Mouse (Mus musculus): ENCODE results near the gene Crebl2.

DNA sequence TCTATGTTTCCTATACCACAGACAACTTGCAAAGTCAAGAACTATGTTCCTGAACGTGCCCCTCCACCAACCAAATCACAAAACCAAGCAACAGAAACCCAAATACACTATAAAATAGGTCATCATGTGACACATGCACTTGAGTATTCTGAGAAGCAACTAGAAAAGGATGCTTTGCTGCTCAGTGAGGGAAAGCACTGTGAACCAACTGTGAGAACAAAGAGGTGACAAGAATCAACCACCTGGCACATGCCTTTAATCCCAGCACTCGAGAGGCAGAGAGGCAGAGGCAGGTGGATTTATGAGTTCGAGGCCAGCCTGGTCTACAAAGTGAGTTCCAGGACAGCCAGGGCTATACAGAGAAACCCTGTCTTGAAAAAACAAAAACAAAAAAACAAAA, 43.5 kb upstream of the Crebl2 start:
- TF ChIP-seq CTCF (IDR thresholded peaks at IDR 0.05; ENCODE audit: low read depth, low read length) = no peak
- TF ChIP-seq POLR2A (IDR thresholded peaks at IDR 0.05; ENCODE audit: borderline replicate concordance, low read depth, low read length) = no peak
